Mouse (Mus musculus) embryonic facial prominence, embryonic 14.5 days (tissue): ENCODE measurements around the gene Lrrc75a. TPM values are rescaled to one million over a fixed set of nuclear protein-coding genes. Genes with fewer than 3 reads are reported as not detected.
A peak's percentile ranks its signal among the peaks of the same experiment; 100 is the strongest.

Experiments
- ATAC-seq: fragments of 200-750 bp; cut with Nextera tagmentation; 2 replicates; pipeline ENCODE4 v1.8.0; 2017; ENCODE audit warnings: low read depth, moderate number of reproducible peaks, moderate TSS enrichment
- DNase-seq: peaks from one replicate; pipeline ENCODE4 v3.0.0-alpha.2; 2015; ENCODE audit warnings: low spot score
- H3K27ac ChIP-seq: fragments of 300-500 bp; sonication (generic); replicated peaks from 2 replicates; pipeline ENCODE4 v1.5.1; 2014; ENCODE audit warnings: low read depth, mild to moderate bottlenecking, low read length, moderate library complexity
- H3K27me3 ChIP-seq: fragments of 300-500 bp; sonication (generic); replicated peaks from 2 replicates; pipeline ENCODE4 v1.6.1; 2014; ENCODE audit warnings: low read length; ENCODE audit not compliant: control insufficient read depth, insufficient read depth
- H3K36me3 ChIP-seq: fragments of 300-500 bp; sonication (generic); 2 replicates; pipeline ENCODE4 v1.6.1; 2014; ENCODE audit warnings: low read length, mixed read lengths; ENCODE audit not compliant: control insufficient read depth, insufficient read depth
- H3K4me1 ChIP-seq: fragments of 300-500 bp; sonication (generic); 2 replicates; pipeline ENCODE4 v1.6.1; 2014; ENCODE audit warnings: antibody characterized with exemption, low read length; ENCODE audit not compliant: control insufficient read depth, insufficient read depth
- H3K4me2 ChIP-seq: fragments of 300-500 bp; sonication (generic); 2 replicates; pipeline ENCODE4 v1.6.1; 2014; ENCODE audit warnings: low read depth, mild to moderate bottlenecking, low read length, moderate library complexity, mixed read lengths
- H3K4me3 ChIP-seq: fragments of 300-500 bp; sonication (generic); 2 replicates; pipeline ENCODE4 v1.5.1; 2014; ENCODE audit warnings: low read depth, mild to moderate bottlenecking, low read length
- H3K9ac ChIP-seq: fragments of 300-500 bp; sonication (generic); 2 replicates; pipeline ENCODE4 v1.6.1; 2014; ENCODE audit warnings: low read depth, mild to moderate bottlenecking, low read length, moderate library complexity, mixed read lengths
- H3K9me3 ChIP-seq: fragments of 300-500 bp; sonication (generic); 2 replicates; pipeline ENCODE4 v1.6.1; 2016; ENCODE audit warnings: low read length; ENCODE audit not compliant: control insufficient read depth
- WGBS: fragments of 180-500 bp; shearing (Covaris S2); extraction: QIAGEN DNeasy Blood & Tissue Kit; methylation state at CpG from one replicate; pipeline ENCODE4 v1.1.7; 2014; 5-methylcytosine and 5-hydroxymethylcytosine counted together
- polyA plus RNA-seq: library from polyadenylated mRNA; unstranded; fragments of >200 nt; fragmentation: Nextera tagmentation; extraction: Ambion mirVana; gene quantifications from 2 replicates; pipeline ENCODE4 v1.2.1, GENCODE M21; 2014

Gene Lrrc75a
- polyA plus RNA-seq, 1 experiment from 2014 or later = 17.2 TPM

- Histone ChIP-seq H3K36me3 (peaks cover 72% of the 10 kb centered on the region), H3K9me3 (no peaks in the 10 kb centered on the region), H3K4me3 (no peak overlapping the region), H3K4me1 (peaks cover 9% of the 10 kb centered on the region), H3K27ac (peak overlapping the region; percentile 56; the same call in 1 of the 2 replicates), H3K9ac (no peak overlapping the region), H3K27me3 (no peaks in the 10 kb centered on the region), H3K4me2 (peak overlapping the region; percentile 6; the same call in 1 of the 2 replicates)
- ATAC-seq (no peak), DNase-seq (no peak)
- 60% methylated on average over 10 of the region's 10 CpGs for WGBS
These were observed 41.8 kb downstream of the Lrrc75a start for GRCm38 (mm10) chr11:62606299-62607169.

GRCm38 (mm10) chr11:62605619-62606298 is 42.6 kb downstream of the Lrrc75a start:
- WGBS = 35% methylated on average over 10 of the region's 10 CpGs
- H3K4me1 ChIP-seq = peaks cover 9% of the 10 kb centered on the region
- peak overlapping the region; percentile 13; the same call in 1 of the 2 replicates for H3K4me3 ChIP-seq
- peaks cover 72% of the 10 kb centered on the region for H3K36me3 ChIP-seq
- H3K9me3 ChIP-seq = no peaks in the 10 kb centered on the region
- peak overlapping the region; percentile 71; the same call in 1 of the 2 replicates for H3K4me2 ChIP-seq
- no peaks in the 10 kb centered on the region for H3K27me3 ChIP-seq
- H3K9ac ChIP-seq = peak overlapping the region; percentile 28; the same call in 1 of the 2 replicates
- no peak for DNase-seq
- ATAC-seq = no peak
- peak overlapping the region; percentile 56; the same call in 1 of the 2 replicates for H3K27ac ChIP-seq

DNA sequence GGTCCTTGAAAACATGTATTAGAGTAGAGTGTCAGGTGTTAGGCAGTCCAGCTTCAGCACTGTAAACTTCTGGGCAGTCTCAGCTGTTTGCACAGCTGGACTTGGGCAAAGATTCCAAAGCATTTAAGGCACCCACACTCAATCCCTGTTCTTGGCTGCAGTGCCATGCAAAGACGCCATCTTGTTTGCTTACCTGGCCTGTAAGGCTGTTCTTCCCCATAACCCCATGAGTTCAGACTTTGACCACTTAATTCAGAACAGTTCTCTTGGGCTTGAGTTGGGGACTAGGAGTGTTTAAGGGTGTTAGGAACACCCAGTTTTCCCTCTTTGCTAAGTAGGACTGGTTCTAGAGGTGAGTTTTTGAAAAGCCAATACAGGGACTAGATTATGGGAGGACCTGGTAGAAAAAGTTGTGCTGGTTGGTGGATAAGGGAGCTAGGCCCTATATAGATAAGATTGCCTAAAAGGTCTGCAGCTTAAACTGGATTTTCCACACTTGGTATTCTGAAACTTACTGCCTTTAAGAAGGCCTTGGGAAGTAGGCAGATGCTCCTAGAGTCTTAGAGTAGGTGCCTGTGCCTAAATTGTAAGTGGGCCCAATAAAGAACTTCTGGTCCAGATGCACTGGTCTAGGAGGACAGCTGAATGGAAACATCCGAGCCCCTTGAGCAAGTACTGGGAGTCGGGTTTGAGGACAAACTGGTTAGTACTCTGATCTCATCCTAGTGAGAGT is 43.3 kb downstream of the Lrrc75a start:
- DNase-seq = no peak

DNA sequence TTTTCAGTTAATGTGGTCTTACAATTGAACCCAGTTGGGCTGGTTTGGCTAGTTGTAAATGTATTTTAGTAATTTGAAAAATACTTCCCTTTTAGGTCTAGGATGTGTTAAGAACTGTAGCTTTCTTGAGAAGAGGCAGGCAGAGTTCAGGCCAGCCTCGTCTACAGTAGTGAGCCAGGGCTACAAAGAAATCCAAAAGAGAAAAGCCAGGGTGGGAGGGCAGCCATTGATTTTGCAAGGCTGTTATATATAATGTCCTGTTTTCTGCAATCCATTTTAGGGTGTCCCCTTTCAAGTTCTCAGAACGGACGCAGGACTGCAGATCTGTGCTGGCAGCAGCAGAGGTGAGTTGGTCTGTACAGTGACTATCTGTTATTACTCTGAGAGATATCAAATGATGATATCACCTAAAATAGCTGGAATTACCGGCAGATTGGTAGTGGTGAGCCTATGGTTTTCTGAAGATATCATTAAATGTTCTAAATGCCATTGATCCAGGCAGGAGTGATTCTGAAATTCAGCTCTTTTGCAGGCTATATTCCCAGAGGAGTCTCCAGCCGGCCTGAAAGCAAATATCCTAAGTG is 44.1 kb downstream of the Lrrc75a start:
- Histone ChIP-seq H3K36me3 (peaks cover 58% of the 10 kb centered on the region), H3K4me3 (peak overlapping the region; percentile 82), H3K9ac (peak overlapping the region; percentile 97), H3K9me3 (no peaks in the 10 kb centered on the region), H3K27ac (peak overlapping the region; percentile 93), H3K4me2 (peak overlapping the region; percentile 71), H3K27me3 (no peaks in the 10 kb centered on the region), H3K4me1 (peaks cover 9% of the 10 kb centered on the region)
- WGBS = 11% methylated on average over 5 of the region's 5 CpGs
- DNase-seq (no peak), ATAC-seq (no peak)

More for the DNA sequence above, 43.3 kb downstream of the Lrrc75a start:
- peak overlapping the region; percentile 56; the same call in 1 of the 2 replicates for H3K27ac ChIP-seq
- H3K9me3 ChIP-seq = no peaks in the 10 kb centered on the region
- 22% methylated on average over 3 of the region's 3 CpGs for WGBS
- peak overlapping the region; percentile 97 for H3K9ac ChIP-seq
- no peak for ATAC-seq
- peaks cover 65% of the 10 kb centered on the region for H3K36me3 ChIP-seq
- H3K27me3 ChIP-seq = no peaks in the 10 kb centered on the region
- peak overlapping the region; percentile 71 for H3K4me2 ChIP-seq
- peaks cover 9% of the 10 kb centered on the region for H3K4me1 ChIP-seq
- peak overlapping the region; percentile 82 for H3K4me3 ChIP-seq

DNA sequence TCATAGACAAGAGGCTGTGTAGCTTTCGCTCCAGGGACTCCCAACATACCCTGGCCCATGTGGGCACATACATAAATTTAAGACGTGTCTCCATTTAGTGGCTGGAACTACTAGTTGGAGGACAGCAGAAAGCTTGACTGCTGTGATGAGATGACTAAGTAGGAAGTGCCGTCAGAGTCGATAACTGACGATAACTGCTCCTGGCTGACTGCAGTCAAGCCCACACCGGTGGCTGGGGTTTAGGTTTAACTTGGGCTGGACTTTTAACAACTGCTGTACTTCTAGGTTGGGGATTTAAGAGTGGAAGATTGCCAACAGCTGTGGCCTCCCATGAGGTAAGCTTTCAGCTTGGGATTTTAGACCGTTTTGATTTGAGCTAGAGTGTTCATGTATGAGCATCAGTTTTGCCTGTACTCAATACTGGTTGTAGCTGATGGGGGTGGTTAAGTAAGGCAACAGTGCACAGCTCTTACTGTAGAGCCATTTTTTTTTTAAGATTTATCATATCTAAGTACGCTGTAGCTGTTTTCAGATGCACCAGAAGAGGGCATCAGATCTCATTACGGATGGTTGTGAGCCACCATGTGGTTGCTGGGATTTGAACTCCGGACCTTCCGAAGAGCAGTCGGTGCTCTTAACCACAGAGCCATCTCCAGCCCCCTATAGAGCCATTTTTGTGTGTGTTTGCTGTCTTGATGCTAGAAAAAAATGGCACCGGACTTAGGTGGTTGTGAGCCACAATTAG is 44.8 kb downstream of the Lrrc75a start:
- H3K4me2 ChIP-seq = peak overlapping the region; percentile 71
- H3K4me1 ChIP-seq = peaks cover 9% of the 10 kb centered on the region
- peaks cover 51% of the 10 kb centered on the region for H3K36me3 ChIP-seq
- no peaks in the 10 kb centered on the region for H3K27me3 ChIP-seq
- under 1% methylated on average over 13 of the region's 13 CpGs for WGBS
- peak overlapping the region; percentile 97 for H3K9ac ChIP-seq
- ATAC-seq (no peak), DNase-seq (peak; percentile 53)
- H3K4me3 ChIP-seq = peak overlapping the region; percentile 82
- H3K9me3 ChIP-seq = no peaks in the 10 kb centered on the region
- peak overlapping the region; percentile 93 for H3K27ac ChIP-seq

GRCm38 (mm10) chr11:62602619-62603311 is 45.6 kb downstream of the Lrrc75a start:
- Histone ChIP-seq H3K27ac (peak overlapping the region; percentile 93), H3K9ac (peak overlapping the region; percentile 97), H3K4me2 (peak overlapping the region; percentile 71), H3K27me3 (no peaks in the 10 kb centered on the region), H3K9me3 (no peaks in the 10 kb centered on the region), H3K4me1 (peaks cover 9% of the 10 kb centered on the region), H3K36me3 (peaks cover 44% of the 10 kb centered on the region), H3K4me3 (peak overlapping the region; percentile 82)
- ATAC-seq (peak; percentile 94), DNase-seq (peak; percentile 99)
- 0% methylated on average over 47 of the region's 58 CpGs for WGBS

GRCm38 (mm10) chr11:62601732-62602618 is 46.3 kb downstream of the Lrrc75a start:
- Histone ChIP-seq H3K9me3 (no peaks in the 10 kb centered on the region), H3K27me3 (no peaks in the 10 kb centered on the region), H3K4me2 (peak overlapping the region; percentile 71), H3K9ac (peak overlapping the region; percentile 97), H3K27ac (peak overlapping the region; percentile 82), H3K4me3 (peak overlapping the region; percentile 82), H3K36me3 (peaks cover 36% of the 10 kb centered on the region), H3K4me1 (peaks cover 9% of the 10 kb centered on the region)
- peak; percentile 0 for ATAC-seq
- WGBS = 14% methylated on average over 17 of the region's 17 CpGs
- no peak for DNase-seq
